Mouse (Mus musculus) embryonic facial prominence, embryonic 10.5 days (tissue): ENCODE measurements around the gene Oma1. TPM values are rescaled to one million over a fixed set of nuclear protein-coding genes. Genes with fewer than 3 reads are reported as not detected.

Experiments used
- DNase-seq: peaks from one replicate; pipeline ENCODE4 v3.0.0-alpha.2; 2017; ENCODE audit warnings: low spot score
- H3K27ac ChIP-seq: fragments of 300-500 bp; sonication (generic); replicated peaks from 2 replicates; pipeline ENCODE4 v1.5.1; 2016; ENCODE audit warnings: mild to moderate bottlenecking
- H3K27me3 ChIP-seq: fragments of 300-500 bp; sonication (generic); replicated peaks from 2 replicates; pipeline ENCODE4 v1.6.1; 2016; ENCODE audit warnings: low read depth, mild to moderate bottlenecking; ENCODE audit not compliant: poor library complexity, severe bottlenecking
- H3K36me3 ChIP-seq: fragments of 300-500 bp; sonication (generic); replicated peaks from 2 replicates; pipeline ENCODE4 v1.6.1; 2016; ENCODE audit warnings: mild to moderate bottlenecking, moderate library complexity
- H3K4me1 ChIP-seq: fragments of 300-500 bp; sonication (generic); 2 replicates; pipeline ENCODE4 v1.6.1; 2016
- H3K4me3 ChIP-seq: fragments of 300-500 bp; sonication (generic); 2 replicates; pipeline ENCODE4 v1.5.1; 2016; ENCODE audit warnings: mild to moderate bottlenecking, moderate library complexity
- H3K9me3 ChIP-seq: fragments of 300-500 bp; sonication (generic); 2 replicates; pipeline ENCODE4 v1.6.1; 2016; ENCODE audit warnings: mild to moderate bottlenecking
- WGBS: fragments of 180-500 bp; shearing (Covaris S2); methylation state at CpG from one replicate; pipeline ENCODE4 v1.1.7; 2016; 5-methylcytosine and 5-hydroxymethylcytosine counted together
- polyA plus RNA-seq: library from polyadenylated mRNA; unstranded; fragments of >200 nt; fragmentation: Nextera tagmentation; extraction: Ambion mirVana; gene quantifications from 2 replicates; pipeline ENCODE4 v1.2.1, GENCODE M21; 2016

Oma1 gene
- polyA plus RNA-seq, 1 experiment from 2014 or later = 16.3 TPM

DNA sequence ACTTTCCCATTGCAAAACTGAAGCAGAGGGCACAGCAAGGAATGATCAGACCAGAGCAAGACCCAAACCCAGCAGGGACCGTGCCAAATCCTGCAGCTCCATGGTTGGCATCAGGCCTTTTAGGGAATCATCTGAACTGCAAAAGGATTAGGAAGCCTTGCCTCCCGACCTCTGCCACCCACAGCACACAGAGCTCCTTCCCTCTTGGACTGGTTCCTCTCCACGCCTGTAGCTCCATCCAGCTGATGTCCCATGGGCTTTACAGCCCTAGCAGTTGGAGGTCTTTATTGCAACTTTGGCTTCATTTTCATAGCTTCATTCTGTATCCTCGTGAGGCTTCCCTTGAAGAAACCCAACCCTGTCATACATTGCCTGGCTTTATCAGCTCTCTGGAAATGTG lies 71.4 kb downstream of the Oma1 start:
- no peak for DNase-seq
- WGBS = 77% methylated on average over 4 of the region's 4 CpGs
- no peak overlapping the region for H3K27ac ChIP-seq
- no peaks in the 10 kb centered on the region for H3K9me3 ChIP-seq
- H3K4me1 ChIP-seq = 0 out of 2 replicates have a peak, but pooled peaks cover 5% of the 10 kb centered on the region
- no peaks in the 10 kb centered on the region for H3K36me3 ChIP-seq
- no peaks in the 10 kb centered on the region for H3K27me3 ChIP-seq
- H3K4me3 ChIP-seq = no peak overlapping the region

DNA sequence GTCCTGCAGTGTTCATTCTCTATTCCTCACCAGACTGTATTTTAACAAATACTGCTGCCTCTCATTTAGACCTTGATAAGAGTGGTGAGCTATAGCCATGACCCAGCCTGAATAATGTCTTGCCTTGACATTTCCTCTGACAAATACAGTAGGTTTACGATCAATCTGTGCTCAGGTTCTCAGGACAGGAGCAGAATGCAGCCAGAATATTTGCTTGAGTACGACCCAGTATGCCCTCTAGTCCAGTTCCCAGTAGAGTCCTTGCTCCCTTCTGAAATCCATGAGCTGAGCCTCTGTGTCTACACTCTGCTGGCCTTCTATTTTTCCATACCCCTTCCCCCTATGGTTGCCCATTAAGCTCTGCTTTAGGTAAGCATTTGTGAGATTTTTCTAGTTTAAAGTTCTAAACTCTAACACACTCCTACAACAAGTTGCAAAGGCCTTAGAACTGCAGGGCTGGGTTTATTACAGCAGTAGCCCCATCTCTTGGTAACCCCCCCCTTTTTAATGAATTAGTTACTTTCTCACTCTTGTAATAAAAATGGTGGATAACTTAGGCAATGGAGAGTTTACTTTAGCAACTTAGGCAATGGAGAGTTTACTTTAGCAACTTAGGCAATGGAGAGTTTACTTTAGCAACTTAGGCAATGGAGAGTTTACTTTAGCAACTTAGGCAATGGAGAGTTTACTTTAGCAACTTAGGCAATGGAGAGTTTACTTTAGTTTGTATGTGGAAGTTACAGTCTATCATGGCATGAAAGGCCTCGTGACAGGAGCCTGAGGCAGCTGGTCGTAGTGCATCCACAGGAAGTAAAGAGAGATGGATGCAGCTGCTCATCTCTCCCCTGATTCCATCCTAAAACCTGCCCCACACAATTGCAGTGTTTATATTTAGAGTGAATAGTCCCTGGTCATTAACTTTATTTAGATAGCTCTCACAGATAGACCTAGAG lies 72.5 kb downstream of the Oma1 start:
- WGBS = 82% methylated on average over 4 of the region's 4 CpGs

DNA sequence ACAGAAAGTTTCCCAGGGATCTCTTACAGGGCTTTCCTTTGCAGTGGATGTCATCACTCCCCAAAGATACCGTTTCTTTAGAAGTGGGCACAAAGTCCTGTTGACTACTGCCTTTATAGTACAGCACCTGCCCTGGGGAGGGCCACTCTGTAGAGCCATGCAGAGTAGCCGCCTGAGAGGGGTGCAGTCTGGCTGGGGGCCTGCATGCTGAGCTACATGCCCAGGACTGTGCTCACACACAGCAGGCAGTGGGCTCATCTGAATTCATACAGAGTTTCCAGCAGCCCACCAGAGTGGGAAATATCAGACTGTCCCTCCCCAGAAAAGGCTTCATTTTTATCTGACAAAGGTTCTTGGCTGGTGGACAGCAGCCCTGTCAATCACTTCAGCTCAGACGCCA lies 73.7 kb downstream of the Oma1 start:
- whole genome bisulfite sequencing = 81% methylated on average over 3 of the region's 3 CpGs
- Histone ChIP-seq H3K4me3 (no peak overlapping the region), H3K27me3 (no peaks in the 10 kb centered on the region), H3K9me3 (no peaks in the 10 kb centered on the region), H3K27ac (no peak overlapping the region), H3K36me3 (no peaks in the 10 kb centered on the region), H3K4me1 (0 out of 2 replicates have a peak, but pooled peaks cover 5% of the 10 kb centered on the region)
- no peak for DNase-seq

More for the DNA sequence above, 72.5 kb downstream of the Oma1 start:
- H3K4me3 ChIP-seq = no peak overlapping the region
- 0 out of 2 replicates have a peak, but pooled peaks cover 5% of the 10 kb centered on the region for H3K4me1 ChIP-seq
- no peaks in the 10 kb centered on the region for H3K9me3 ChIP-seq
- no peaks in the 10 kb centered on the region for H3K36me3 ChIP-seq
- DNase-seq = no peak
- H3K27ac ChIP-seq = no peak overlapping the region
- no peaks in the 10 kb centered on the region for H3K27me3 ChIP-seq

DNA sequence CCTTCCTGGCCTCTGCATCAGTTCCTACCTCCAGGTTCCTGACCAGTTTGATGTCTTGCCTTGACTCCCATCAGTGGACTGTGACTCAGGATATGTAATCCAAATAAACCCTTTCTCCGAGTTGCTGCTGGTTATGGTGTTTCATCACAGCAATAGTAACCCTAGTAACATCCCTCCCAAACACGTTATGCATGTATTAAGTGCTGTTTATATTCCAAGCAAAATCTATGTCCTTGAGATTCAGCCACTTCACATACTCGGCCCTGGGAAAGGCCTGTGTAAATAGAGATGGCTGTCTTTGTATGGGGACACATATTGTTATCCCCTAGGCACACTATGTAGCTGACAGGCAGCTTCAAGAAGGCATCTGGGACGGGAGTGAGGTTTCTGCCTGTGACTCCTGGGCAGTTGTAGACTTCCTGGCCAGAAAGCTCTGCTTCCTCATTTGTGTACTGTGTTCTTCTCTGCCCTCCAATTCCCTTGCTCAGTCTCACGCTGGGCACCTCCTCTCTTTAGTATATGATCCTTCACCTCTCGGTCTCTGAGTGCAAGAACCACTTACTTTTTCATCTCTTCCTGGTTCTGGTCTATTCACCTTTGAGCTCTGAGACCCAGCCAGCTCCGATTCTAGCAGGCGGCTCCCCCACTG lies 75.0 kb downstream of the Oma1 start:
- Histone ChIP-seq H3K4me3 (no peak overlapping the region), H3K4me1 (0 out of 2 replicates have a peak, but pooled peaks cover 5% of the 10 kb centered on the region), H3K36me3 (no peaks in the 10 kb centered on the region), H3K27ac (no peak overlapping the region), H3K9me3 (no peaks in the 10 kb centered on the region), H3K27me3 (no peaks in the 10 kb centered on the region)
- no peak for DNase-seq
- 75% methylated on average over 8 of the region's 8 CpGs for WGBS

DNA sequence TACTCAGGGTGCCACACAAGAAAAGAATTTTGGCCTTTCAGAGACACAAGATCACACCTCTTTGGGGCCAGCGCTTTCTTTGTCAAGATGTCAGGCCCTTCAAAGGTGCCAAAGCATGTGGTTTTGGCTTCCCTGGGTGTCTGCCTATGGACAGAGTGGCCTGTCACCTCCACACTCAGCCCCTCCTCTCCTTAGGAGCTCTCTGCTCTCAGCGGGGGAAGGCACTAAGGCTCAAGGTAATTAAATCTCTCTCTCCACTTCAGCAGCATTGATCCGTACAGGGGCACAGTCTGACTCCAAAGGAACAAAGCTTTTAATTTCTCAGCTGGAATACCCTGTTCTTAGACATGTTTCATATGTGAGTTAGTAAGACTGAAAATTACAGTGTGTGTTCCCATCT lies 76.0 kb downstream of the Oma1 start:
- H3K27ac ChIP-seq = no peak overlapping the region
- DNase-seq = no peak
- 34% methylated on average over 3 of the region's 3 CpGs for WGBS

DNA sequence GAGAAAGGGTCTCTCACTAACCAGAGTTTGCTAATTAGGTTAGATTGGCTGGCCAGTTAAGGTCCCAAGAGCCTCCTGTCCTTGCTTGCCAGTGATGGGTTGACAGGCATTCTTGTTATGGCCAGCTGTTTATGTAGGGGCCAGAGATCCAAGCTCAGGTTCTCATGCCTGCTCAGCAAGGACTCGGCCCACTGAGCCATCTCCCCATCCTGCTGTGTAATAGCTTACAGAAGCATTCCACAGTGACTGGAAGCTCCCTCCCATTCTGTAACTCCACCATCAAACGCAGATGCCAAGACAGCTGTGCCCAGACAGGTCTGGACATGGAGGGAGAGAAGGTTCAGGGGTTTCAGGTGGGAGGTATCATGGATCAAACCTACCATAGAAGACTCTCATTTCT lies 76.9 kb downstream of the Oma1 start:
- Histone ChIP-seq H3K9me3 (no peaks in the 10 kb centered on the region), H3K27ac (no peak overlapping the region), H3K27me3 (no peaks in the 10 kb centered on the region), H3K4me1 (peaks cover 9% of the 10 kb centered on the region), H3K36me3 (no peaks in the 10 kb centered on the region), H3K4me3 (no peak overlapping the region)
- 67% methylated on average over 2 of the region's 2 CpGs for WGBS
- DNase-seq = no peak

More for the DNA sequence above, 76.0 kb downstream of the Oma1 start:
- no peaks in the 10 kb centered on the region for H3K27me3 ChIP-seq
- H3K36me3 ChIP-seq = no peaks in the 10 kb centered on the region
- H3K4me3 ChIP-seq = no peak overlapping the region
- H3K9me3 ChIP-seq = no peaks in the 10 kb centered on the region
- 0 out of 2 replicates have a peak, but pooled peaks cover 5% of the 10 kb centered on the region for H3K4me1 ChIP-seq

DNA sequence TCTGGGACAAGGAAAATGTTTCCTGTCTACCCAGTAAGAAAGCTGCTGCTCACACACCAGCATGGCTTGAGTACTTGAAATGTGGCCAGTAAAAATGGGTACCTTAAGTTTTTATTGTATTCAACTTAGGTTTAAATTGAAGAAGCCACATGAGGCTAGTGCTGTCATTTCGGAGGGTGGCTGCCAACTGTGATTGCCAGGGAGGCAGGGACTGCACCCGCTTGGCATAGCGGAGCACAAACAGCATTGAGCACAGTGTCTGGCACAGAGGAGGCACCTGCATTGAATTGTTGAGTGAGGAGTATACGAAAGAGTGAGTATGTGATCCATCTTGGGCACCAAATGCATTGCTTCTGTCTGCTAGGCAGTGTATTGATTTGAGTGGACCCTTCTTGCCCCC lies 81.5 kb downstream of the Oma1 start:
- Histone ChIP-seq H3K9me3 (no peaks in the 10 kb centered on the region), H3K27ac (no peak overlapping the region), H3K36me3 (no peaks in the 10 kb centered on the region), H3K4me3 (no peak overlapping the region), H3K4me1 (peaks cover 7% of the 10 kb centered on the region), H3K27me3 (no peaks in the 10 kb centered on the region)
- 87% methylated on average over 4 of the region's 4 CpGs for WGBS
- DNase-seq = no peak

DNA sequence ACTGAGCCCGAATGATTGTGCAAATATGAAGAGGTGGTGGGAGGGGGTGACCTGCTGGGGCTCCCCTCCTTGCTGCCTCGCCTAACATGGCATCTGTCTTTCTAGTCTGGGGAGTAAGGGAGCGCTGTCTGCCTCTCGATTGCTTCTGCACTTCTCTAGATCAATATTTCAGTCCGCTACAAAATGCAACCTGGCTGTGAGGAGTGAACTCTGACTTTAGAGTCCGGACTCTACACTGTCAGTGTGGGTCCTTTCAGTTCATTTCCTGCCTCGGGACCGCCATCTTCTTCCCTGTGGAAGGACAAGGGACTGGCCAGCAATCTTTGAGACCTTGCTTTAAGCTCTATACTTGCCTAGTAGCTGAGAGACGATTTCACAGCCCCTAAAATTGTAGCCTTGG lies 82.3 kb downstream of the Oma1 start:
- Histone ChIP-seq H3K36me3 (no peaks in the 10 kb centered on the region), H3K9me3 (no peaks in the 10 kb centered on the region), H3K4me1 (peaks cover 7% of the 10 kb centered on the region), H3K27ac (no peak overlapping the region), H3K4me3 (no peak overlapping the region), H3K27me3 (no peaks in the 10 kb centered on the region)
- DNase-seq = no peak
- WGBS = 81% methylated on average over 9 of the region's 9 CpGs

DNA sequence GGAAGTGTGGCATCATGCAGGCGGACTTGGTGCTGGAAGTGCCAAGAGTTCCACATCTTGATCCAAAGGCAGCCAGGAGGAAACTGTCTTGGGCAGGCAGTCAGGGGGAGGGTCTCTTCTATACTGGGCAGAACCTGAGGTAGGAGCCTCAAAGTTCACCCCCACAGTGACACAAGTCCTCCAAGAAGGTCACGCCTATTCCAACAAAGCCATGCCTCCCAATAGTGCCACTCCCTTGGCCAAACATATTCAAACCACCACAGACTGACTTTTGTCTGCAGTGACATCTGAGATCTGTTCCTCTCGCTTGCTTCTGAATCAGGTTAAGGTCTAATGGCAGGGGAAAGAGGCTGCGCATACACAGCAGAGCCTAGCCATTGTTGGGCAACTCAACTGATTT lies 83.3 kb downstream of the Oma1 start:
- WGBS = 83% methylated on average over 4 of the region's 4 CpGs
- Histone ChIP-seq H3K9me3 (no peaks in the 10 kb centered on the region), H3K4me1 (peaks cover 7% of the 10 kb centered on the region), H3K27ac (no peak overlapping the region), H3K27me3 (no peaks in the 10 kb centered on the region), H3K4me3 (no peak overlapping the region), H3K36me3 (no peaks in the 10 kb centered on the region)
- no peak for DNase-seq

DNA sequence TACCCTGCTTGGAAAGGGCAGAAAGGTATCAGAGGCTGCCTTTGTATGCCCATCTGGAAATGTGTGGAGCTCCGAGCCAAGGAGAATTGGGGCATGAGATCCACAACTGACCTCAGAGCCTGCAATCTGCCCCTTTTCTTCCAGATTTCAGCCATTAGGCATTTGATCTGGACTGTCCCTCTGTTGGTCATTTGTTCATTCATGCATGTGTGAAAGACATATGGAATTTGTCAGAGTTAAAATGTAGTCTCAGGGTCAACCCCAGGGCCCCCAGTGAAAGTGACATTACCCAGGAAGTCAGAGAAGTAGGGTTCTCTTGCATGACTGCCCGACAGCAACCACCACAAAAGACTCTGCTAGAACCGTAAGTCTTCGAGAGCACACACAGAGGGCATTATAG lies 89.0 kb downstream of the Oma1 start:
- H3K36me3 ChIP-seq = no peaks in the 10 kb centered on the region
- H3K27ac ChIP-seq = no peak overlapping the region
- H3K27me3 ChIP-seq = no peaks in the 10 kb centered on the region
- WGBS = 70% methylated on average over 4 of the region's 4 CpGs
- H3K4me1 ChIP-seq = no peaks in the 10 kb centered on the region
- H3K4me3 ChIP-seq = no peak overlapping the region
- H3K9me3 ChIP-seq = no peaks in the 10 kb centered on the region
- no peak for DNase-seq

DNA sequence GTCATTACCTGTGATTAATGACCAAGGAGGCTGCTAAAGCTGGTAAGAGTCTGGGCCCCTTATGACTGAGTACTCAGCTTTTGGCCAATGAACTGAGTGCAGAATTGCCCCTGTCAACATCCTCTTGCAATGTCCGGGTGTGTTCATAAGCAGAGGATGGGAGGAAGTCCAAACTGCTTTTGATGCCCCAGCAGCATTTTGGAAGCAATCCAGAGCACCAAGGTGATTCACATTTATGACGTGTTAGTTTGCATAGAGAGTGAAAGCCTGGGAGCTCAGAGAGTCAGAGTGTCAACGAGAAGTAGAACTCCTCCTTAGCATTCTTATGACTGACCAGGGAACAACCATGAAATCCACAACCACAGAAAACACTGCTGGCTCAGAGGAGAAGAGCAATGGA lies 91.7 kb downstream of the Oma1 start:
- 84% methylated on average over 3 of the region's 3 CpGs for WGBS

DNA sequence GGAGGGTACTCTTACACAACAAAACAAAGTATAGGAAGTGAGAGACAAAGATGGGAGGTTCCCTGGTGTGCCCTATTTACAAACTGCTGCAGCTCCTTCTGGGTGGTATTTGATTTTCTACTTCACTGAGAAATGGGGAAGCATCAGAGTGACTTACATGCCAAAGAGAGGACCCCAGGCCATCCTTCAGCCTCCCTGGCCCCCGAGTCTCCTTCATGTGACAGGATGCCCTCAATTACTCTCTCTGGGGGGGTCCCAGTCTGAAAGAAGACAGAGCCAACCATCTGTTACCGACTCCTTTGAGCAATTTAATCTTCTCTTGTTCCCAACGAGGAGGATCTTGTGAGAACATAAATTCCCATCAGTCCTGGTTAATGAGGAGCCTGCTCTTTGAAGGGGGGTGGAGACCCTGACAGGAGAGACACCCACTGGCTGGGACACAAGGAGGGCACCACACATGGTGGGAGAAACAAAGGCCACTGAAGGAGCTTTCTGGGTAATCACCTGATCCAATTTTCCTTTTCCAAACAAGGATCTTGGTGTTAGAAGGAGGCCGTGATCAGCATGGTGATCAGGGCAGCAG lies 96.7 kb downstream of the Oma1 start:
- H3K9me3 ChIP-seq = no peaks in the 10 kb centered on the region
- no peak overlapping the region for H3K27ac ChIP-seq
- no peaks in the 10 kb centered on the region for H3K27me3 ChIP-seq
- 23% methylated on average over 4 of the region's 4 CpGs for WGBS
- DNase-seq = no peak
- no peaks in the 10 kb centered on the region for H3K4me1 ChIP-seq
- H3K36me3 ChIP-seq = no peaks in the 10 kb centered on the region
- H3K4me3 ChIP-seq = no peak overlapping the region

More for the DNA sequence above, 91.7 kb downstream of the Oma1 start:
- Histone ChIP-seq H3K4me1 (no peaks in the 10 kb centered on the region), H3K27ac (no peak overlapping the region), H3K36me3 (no peaks in the 10 kb centered on the region), H3K4me3 (no peak overlapping the region), H3K27me3 (no peaks in the 10 kb centered on the region), H3K9me3 (no peaks in the 10 kb centered on the region)
- no peak for DNase-seq
